Mouse (Mus musculus) left cerebral cortex, postnatal 10 days (tissue): Measurements from ENCODE around the gene Hprt. TPM values are rescaled to one million over a fixed set of nuclear protein-coding genes. Genes with fewer than 3 reads are reported as not detected.
A peak's percentile ranks its signal among the peaks of the same experiment; 100 is the strongest.

Experiments
- DNase-seq, 2 experiments: peaks; one replicate each; pipeline ENCODE4 v3.0.0; 2021 to 2022; ENCODE audit warnings: low spot score in 2 of 2, mixed read lengths in 1 of 2; ENCODE audit errors: extremely low spot score in 1 of 2
- intact Hi-C: fragments of 180-260 bp; cut with DNase I; formaldehyde crosslinking; loops from one replicate; pipeline ENCODE4 v1.15.1; 2025
- microRNA-seq: library from miRNA; unstranded; fragments of <30 nt; microRNA quantifications from one replicate; pipeline ENCODE4 v1.2.0, GENCODE M21; 2022
- total RNA-seq, 2 experiments: library from RNA; stranded (reverse); gene quantifications; 2 replicates each; pipeline ENCODE4 v1.2.3; 2021

The Hprt gene
- total RNA-seq, 2 experiments from 2014 or later = 135 to 160 TPM

- DNase-seq = no peak
- intact Hi-C loops = loop anchor here (10.0 kb wide), 1 partner anchor 175 kb away; no protein-coding TSS in a partner anchor
These were observed 71.6 kb downstream of the Hprt start for GRCm38 (mm10) chrX:53059426-53060007.

- intact Hi-C loops = no loop called here
These were observed 76.5 kb downstream of the Hprt start for GRCm38 (mm10) chrX:53064406-53064805.

More at GRCm38 (mm10) chrX:53064406-53064805, 76.5 kb downstream of the Hprt start:
- DNase-seq = no peak

Small RNA genes within 50 kb of the gene (microRNA-seq; reads per million reads assigned to microRNA genes)
- gene Mir322 = 1,685 reads per million, percentile 82 among the genes with 10 or more reads in this experiment
- 1,022 reads per million, percentile 77 among the genes with 10 or more reads in this experiment for gene Mir351
- gene Mir450-1 = not detected
- gene Mir450-2 = 0.86 reads per million
- 11.2 reads per million, percentile 32 among the genes with 10 or more reads in this experiment for gene Mir450b
- 88.8 reads per million, percentile 55 among the genes with 10 or more reads in this experiment for gene Mir503
- 117 reads per million, percentile 57 among the genes with 10 or more reads in this experiment for gene Mir542

Other genes with a start within 250 kb of the Hprt start
- gene Ccdc160, start 196.9 kb upstream of the Hprt start, total RNA-seq = 1 to 10 TPM; 3.2 to 3.5 TPM
- 10 to 100 TPM; 21.0 to 21.5 TPM for gene Phf6, start 75.9 kb upstream of the Hprt start, total RNA-seq